Mouse (Mus musculus) bone marrow, adult 2 months (tissue): ENCODE results near the gene Cage1. TPM values are rescaled to one million over a fixed set of nuclear protein-coding genes. Genes with fewer than 3 reads are reported as not detected.
A peak's percentile ranks its signal among the peaks of the same experiment; 100 is the strongest.

Experiments
- H3K27ac ChIP-seq: fragments of 200-500 bp; 2 replicates; pipeline ENCODE4 v1.5.1; 2012; ENCODE audit warnings: low read depth, mild to moderate bottlenecking, control low read depth, inconsistent platforms, low read length; ENCODE audit not compliant: control insufficient read depth, poor library complexity, insufficient read depth
- H3K4me1 ChIP-seq: fragments of 200-500 bp; 2 replicates; pipeline ENCODE4 v1.6.1; 2011; ENCODE audit warnings: low read length; ENCODE audit not compliant: control insufficient read depth, insufficient read depth
- H3K4me3 ChIP-seq: fragments of 200-500 bp; replicated peaks from 2 replicates; pipeline ENCODE3; 2011; ENCODE audit warnings: mild to moderate bottlenecking, low read depth, low read length, control low read depth; ENCODE audit not compliant: control insufficient read depth
- CTCF ChIP-seq: fragments of 200-500 bp; IDR thresholded peaks from 2 replicates; pipeline ENCODE4 v1.5.1; 2011; ENCODE audit warnings: low read length, control low read depth; ENCODE audit not compliant: control insufficient read depth, insufficient read depth
- POLR2A ChIP-seq: fragments of 200-500 bp; IDR thresholded peaks from 2 replicates; pipeline ENCODE4 v1.6.1; 2011; ENCODE audit warnings: low read depth, mild to moderate bottlenecking, control low read depth, low read length, borderline replicate concordance; ENCODE audit not compliant: control insufficient read depth
- WGBS: fragments of 180-500 bp; shearing (Covaris S2); methylation state at CpG from one replicate; pipeline ENCODE4 v1.1.7; 2018; 5-methylcytosine and 5-hydroxymethylcytosine counted together
- polyA plus RNA-seq: library from polyadenylated mRNA; stranded (reverse); fragments of >200 nt; gene quantifications from 2 replicates; pipeline ENCODE4 v1.2.4, GENCODE M21; 2011; ENCODE audit warnings: low replicate concordance; ENCODE audit not compliant: missing spikeins, insufficient read depth, insufficient read length

Cage1 gene
- polyA plus RNA-seq, 1 experiment: 0.70 TPM

DNA sequence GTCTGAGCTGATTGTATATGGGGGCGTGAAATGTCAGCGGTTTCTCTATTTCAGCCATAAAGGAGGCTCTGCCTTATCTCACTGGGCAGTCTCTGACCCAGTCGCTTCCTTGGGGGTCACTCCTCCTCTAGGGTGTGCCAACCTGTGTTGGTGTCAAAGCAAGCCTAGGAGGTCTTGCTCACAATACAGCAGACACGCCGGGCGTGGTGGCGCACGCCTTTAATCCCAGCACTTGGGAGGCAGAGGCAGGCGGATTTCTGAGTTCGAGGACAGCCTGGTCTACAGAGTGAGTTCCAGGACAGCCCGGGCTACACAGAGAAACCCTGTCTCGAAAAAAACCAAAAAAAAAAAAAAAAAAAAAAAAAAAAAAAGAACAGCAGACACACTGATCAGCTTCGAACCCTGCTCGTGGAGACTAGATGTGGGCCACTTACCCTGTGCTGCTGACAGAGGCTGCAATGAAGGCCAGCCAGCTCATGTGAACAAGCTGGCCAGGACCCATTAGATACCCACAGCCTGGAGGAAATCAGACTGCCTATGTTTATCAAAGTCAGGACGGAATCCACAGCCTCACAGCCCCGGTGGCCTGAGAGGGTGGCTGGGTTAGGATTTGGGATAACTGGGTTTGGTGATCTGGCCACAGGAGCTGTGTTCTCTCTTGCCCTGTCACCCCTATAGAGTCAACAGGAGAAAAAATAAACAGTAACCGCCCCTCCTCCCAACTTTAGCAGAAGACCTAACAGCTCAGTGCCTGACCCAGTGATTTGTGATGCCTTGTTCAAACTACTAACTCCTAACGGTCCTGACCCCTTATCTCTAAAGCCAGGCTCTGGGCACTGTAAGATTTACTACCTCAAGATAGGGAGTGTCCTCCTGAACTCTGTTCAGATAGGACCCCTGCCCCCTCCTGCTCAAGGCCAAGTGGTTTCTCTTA is 36.8 kb upstream of the Cage1 start:
- TF ChIP-seq POLR2A: no peak
- TF ChIP-seq CTCF: no peak
- no peaks in the 10 kb centered on the region for H3K4me1 ChIP-seq
- WGBS: 65% methylated on average over 18 of the region's 18 CpGs
- no peak overlapping the region for H3K4me3 ChIP-seq
- no peak overlapping the region for H3K27ac ChIP-seq

DNA sequence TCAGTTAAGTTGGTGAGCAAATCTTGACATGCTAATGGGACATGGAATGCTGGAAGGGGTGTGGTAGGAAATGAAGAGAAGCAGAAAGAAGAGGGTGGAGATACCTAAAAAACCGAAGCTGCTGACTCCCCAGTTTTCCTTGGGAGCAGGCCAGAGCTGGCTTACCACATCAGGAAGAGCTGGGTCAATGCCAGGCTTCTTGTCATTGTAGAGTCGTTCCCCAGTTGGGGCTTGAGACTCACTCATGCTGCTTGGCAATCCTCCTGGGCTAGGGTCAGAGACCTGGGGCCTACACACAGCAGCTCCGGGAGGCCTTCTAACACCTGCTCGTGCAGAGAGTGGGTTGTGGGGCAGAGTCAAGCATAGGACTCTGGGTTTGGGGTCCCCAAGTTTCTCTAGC is 34.1 kb upstream of the Cage1 start:
- TF ChIP-seq POLR2A (no peak), CTCF (no peak)
- WGBS: 51% methylated on average over 4 of the region's 4 CpGs
- Histone ChIP-seq H3K4me1 (no peaks in the 10 kb centered on the region), H3K4me3 (no peak overlapping the region), H3K27ac (no peak overlapping the region)

DNA sequence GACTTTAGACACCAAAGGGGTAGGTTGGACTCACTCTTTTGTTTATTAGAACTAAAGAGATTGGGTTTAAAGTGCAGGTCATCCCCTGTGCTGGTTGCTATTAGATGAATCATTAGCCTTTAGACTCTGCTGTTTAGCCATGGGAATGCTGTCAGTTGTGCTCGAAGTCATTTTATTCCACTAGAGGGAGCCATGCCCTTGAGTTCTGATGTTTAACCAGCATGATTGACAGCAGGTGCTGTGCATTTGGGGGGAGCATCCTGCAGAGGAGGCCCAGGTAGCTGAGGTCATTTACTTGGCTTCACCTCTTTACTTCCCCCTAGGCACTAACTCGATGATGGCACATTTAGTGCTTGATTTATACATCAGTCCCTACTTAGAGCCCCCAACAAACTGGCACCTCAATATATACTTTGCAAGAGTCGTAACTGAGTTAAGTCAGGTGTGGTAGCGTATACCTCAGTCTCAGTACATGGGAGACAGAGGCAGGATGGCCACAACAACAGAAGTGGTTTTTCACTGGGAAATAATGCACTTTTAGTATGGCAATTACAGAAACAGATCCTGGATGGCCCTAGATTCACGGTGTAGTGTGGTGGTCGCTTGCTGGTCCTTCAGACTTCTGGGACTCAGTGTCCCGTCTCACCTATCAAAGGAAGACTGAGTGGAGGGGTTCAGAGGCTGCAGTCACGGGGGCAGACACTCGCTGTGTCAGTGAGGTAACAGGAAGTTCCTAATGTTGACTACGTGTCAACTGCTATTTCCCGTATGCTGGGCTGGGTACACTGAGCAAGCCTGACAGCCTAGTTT is 28.2 kb upstream of the Cage1 start:
- Histone ChIP-seq H3K27ac (no peak overlapping the region), H3K4me1 (no peaks in the 10 kb centered on the region), H3K4me3 (no peak overlapping the region)
- WGBS: 52% methylated on average over 11 of the region's 11 CpGs
- TF ChIP-seq POLR2A: no peak
- peak; percentile 53 for TF ChIP-seq CTCF

DNA sequence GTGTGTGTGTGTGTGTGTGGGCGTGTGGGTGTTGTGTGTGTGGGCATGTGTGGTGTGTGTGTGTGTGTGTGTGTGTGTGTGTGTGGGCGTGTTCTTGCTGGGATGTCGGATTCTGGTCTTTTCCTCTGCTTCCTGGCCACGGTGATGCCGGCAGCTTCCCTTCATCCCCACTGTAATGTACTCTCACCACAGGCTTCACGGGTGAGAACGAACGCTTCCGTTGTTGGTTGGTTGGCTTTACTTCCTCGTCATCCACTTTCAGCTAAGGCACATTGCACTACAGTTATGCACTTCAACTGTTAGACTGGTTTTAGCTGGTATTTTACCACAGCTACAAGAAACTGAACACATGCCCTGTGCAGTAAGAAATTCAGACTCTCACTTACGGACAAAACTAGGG is 25.8 kb upstream of the Cage1 start:
- Histone ChIP-seq H3K4me3 (no peak overlapping the region), H3K4me1 (no peaks in the 10 kb centered on the region), H3K27ac (no peak overlapping the region)
- no peak for TF ChIP-seq CTCF
- no peak for TF ChIP-seq POLR2A
- 38% methylated on average over 11 of the region's 11 CpGs for WGBS

DNA sequence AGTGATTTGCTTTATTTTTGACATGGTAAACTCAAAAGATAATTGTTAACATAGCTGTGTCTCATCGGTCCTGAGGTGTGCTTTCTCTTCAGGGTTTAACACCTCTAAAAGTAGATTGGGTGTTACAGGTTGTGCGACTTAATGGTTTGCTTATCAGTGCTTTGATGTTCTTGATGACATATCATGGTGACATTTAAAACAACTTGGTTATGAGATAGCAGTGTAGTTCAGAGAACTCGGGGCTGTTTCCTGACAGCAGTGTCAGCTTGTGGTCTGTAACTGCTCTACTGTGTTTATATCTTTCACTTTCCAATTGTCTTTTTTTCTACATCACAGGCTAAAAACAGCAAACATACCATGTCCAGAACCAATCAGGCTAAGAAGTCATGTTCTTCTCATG is 13.0 kb upstream of the Cage1 start:
- WGBS: 68% methylated on average over 3 of the region's 3 CpGs
- no peak for TF ChIP-seq CTCF
- no peak for TF ChIP-seq POLR2A

DNA sequence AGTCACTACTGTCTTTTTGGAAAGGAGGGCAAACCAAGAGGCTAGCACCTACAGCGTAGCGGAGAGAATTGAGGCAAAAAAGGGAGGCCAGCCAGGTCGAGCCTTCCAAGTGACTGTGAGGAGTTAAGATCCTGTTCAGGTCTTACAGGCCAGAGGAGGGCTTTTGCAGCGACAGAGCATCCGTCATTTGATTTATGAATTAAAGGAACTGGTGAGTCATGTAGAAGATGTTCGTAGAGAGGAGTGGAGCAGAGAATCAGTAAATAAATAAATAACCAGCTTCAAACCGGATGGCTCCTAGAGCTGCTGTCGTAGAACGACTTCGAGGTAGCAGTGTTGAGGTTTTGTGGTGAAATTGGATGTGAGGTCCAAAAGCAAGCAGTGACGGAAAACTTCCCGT is 942 bp upstream of the Cage1 start:
- peak overlapping the region; percentile 72; the same call in 1 of the 2 replicates for H3K27ac ChIP-seq
- peak overlapping the region; percentile 86 for H3K4me3 ChIP-seq
- TF ChIP-seq CTCF (no peak), POLR2A (no peak)
- WGBS: 2% methylated on average over 12 of the region's 12 CpGs
- H3K4me1 ChIP-seq: peaks cover 1% of the 10 kb centered on the region; the same call in 1 of the 2 replicates

More for the DNA sequence above, 13.0 kb upstream of the Cage1 start:
- H3K27ac ChIP-seq: no peak overlapping the region
- no peak overlapping the region for H3K4me3 ChIP-seq
- H3K4me1 ChIP-seq: no peaks in the 10 kb centered on the region

DNA sequence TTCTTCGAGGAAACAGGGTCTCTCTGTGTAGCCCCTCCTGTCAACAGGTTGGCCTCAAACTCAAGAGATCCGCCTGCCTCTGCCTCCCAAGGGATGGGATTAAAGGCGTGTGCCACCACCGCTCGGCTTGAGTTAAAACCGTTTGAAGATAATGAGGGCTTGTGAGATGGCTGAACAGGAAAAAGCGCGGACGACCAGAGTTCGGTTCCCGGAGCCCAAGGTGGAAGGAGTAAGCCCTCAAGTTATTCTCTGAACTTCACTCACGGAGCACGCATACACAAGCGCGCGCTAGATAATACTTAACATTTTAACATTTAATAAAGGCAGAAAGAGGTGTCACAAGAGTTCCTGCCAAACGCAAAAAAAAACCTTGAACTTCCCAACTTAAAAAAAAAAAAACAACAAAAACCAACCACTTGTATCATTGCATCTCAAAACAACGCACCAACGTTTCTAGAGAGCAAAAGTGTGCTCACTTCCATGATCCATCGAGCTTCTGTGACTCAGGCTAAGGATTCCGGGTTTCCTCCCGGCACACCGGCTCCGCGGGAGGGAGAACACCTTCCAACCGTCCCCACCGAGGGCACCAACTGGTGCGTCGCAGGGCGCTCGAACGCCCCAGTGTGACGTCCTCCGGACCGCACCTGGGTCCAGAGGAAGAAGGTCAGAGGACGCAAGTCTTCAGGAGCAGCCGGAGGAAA is 376 bp downstream of the Cage1 start, which contains the start of gene Riok1:
Gene Riok1, plus strand, starts transcription at position 653 of the 701 bp plus-strand sequence.
- 4% methylated on average over 37 of the region's 37 CpGs for WGBS
- peaks cover 1% of the 10 kb centered on the region; the same call in 1 of the 2 replicates for H3K4me1 ChIP-seq
- H3K4me3 ChIP-seq: peak within 1 kb of the TSS; percentile 86
- H3K27ac ChIP-seq: peak within 1 kb of the TSS; percentile 73
- TF ChIP-seq POLR2A: no peak
- no peak for TF ChIP-seq CTCF

DNA sequence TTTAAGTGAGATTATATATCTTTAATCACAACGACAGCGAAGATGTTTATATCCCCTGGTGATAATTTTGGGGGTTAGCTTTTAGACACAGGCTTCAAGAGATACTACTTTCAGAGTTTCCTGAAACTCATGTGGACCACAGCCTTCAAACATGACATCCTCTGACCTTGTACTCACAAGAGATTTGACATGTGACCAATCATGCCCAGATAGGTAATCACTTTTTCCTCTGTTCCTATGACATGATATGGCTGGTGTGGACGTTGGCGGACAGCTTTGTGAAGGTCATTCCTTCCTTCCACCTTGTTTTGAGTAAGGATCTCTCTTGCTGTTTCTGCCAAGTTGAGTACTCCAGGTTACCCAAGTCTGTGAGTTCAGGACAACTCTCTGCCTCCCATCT is 8.5 kb downstream of the Cage1 start:
- WGBS: 50% methylated on average over 4 of the region's 4 CpGs
- no peak overlapping the region; the same call in 1 of the 2 replicates for H3K27ac ChIP-seq
- TF ChIP-seq CTCF (no peak), POLR2A (no peak)

More for the DNA sequence above, 8.5 kb downstream of the Cage1 start:
- Histone ChIP-seq H3K4me3 (no peak overlapping the region), H3K4me1 (peaks cover 2% of the 10 kb centered on the region; the same call in 1 of the 2 replicates)
